Mouse (Mus musculus) splenic B cell, adult 2 months (primary cell): ENCODE data around the gene Olfr1463.

ENCODE experiments used
- DNase-seq: peaks from one replicate; pipeline ENCODE4 v3.0.0-alpha.2; 2011; ENCODE audit warnings: low read depth, low spot score
- H3K27me3 ChIP-seq: 2 replicates; pipeline ENCODE4 v1.6.1; 2012; ENCODE audit warnings: mild to moderate bottlenecking, low read length, moderate library complexity, mixed read lengths; ENCODE audit not compliant: control insufficient read depth, poor library complexity, insufficient read depth, severe bottlenecking
- H3K36me3 ChIP-seq: 2 replicates; pipeline ENCODE4 v1.6.1; 2012; ENCODE audit warnings: mild to moderate bottlenecking, low read length, moderate library complexity, mixed read lengths; ENCODE audit not compliant: control insufficient read depth, poor library complexity, insufficient read depth, severe bottlenecking

Olfr1463 gene

DNA sequence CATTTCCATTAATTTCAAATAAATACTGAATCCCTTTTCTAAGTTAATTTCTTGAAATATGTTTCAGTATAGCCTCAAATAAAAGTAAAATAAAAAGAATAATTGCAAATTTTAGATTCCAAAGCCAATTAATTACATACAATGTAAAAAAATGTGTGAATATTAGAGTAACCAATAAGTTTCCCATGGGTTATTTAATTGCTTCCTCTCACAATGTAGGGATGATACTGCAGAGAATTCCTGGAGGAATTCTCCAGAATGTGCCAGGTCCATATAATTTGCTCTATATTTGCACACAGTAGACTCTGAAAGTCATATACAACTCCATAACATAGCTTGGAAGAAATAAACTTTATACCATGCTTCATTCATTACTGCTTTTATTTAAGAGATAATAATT, at the start of gene Olfr1463:
Olfr1463 (plus strand) TSS at position 301 of the 400 bp plus-strand sequence.
- Histone ChIP-seq H3K27me3 (no peaks in the 10 kb centered on the region), H3K36me3 (no peaks in the 10 kb centered on the region)
- no peak for DNase-seq

DNA sequence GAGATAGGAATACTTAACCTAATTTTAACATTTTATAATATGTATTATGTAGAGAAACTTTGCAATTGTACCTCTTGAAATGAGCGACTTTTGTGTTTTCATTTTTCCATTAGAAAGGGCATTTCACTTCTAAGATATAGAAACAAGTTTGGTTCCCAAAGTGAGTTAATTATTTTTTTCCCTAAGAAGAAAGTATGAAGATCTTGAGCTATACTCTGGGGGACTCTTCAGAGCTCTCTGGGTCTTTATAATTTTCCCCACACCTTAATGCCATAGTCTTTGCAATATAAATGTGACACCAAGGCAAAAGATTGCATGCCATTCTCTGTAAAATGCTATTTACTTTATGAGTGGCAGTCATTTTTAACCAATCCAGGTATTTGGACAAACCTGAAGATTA, 45.7 kb upstream of the Olfr1463 start, which contains the start of gene Olfr1462:
Olfr1462 (plus strand) TSS at position 301 of the 400 bp plus-strand sequence.
- no peaks in the 10 kb centered on the region for H3K36me3 ChIP-seq
- DNase-seq: no peak
- H3K27me3 ChIP-seq: no peaks in the 10 kb centered on the region

DNA sequence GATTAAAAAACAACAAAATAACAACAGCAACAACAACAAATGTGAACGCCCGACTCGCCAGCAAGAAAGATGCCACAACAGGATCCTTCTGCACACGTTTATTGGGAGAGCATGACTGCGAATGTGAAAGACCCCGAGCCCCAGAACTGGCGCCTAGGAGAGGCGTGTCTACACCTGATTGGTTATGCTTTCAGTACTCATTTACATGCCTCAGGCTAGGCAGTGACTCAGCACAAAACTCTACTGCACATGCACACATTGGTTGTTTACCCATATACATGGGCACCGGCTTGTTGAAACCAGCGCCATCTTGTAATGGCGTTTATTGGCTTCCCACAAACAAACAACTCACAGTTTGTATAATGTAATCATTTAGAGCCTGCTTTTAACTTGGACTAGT, 9.5 kb upstream of the Olfr1463 start:
- H3K36me3 ChIP-seq: no peaks in the 10 kb centered on the region
- DNase-seq: no peak
- no peaks in the 10 kb centered on the region for H3K27me3 ChIP-seq
